Mouse (Mus musculus) olfactory bulb, adult 2 months (tissue): Measurements from ENCODE around the gene Litaf.

Experiments
- CTCF ChIP-seq: fragments of 200-500 bp; IDR thresholded peaks from 2 replicates; pipeline ENCODE4 v1.5.1; 2012; ENCODE audit warnings: low read depth, mild to moderate bottlenecking, low read length, moderate library complexity; ENCODE audit not compliant: insufficient read depth
- POLR2A ChIP-seq: fragments of 200-500 bp; IDR thresholded peaks from 2 replicates; pipeline ENCODE4 v1.6.1; 2012; ENCODE audit warnings: mild to moderate bottlenecking, low read depth, low read length, moderate library complexity; ENCODE audit not compliant: insufficient read depth

GRCm38 (mm10) chr16:11092061-11092460 lies 26.1 kb upstream of the Litaf start:
- TF ChIP-seq CTCF (no peak), POLR2A (no peak)
